Mouse (Mus musculus) mouse embryonic stem cell (cell line): ENCODE measurements at regions not wholly inside any gene's neighbourhood (a gene's known extent, or its start where the extent isn't known, plus 50 kb on each side); places are given as distances from the start of the nearest gene placed in this dataset.

Experiments used
- in situ Hi-C, 2 experiments: fragments of 300-500 bp; cut with MboI; formaldehyde crosslinking; loops; 1 replicate in 1 of 2; 3 replicates in 1 of 2; pipeline ENCODE4 v1.14.3; 2019 to 2020; ENCODE audit warnings: low sequenced_read_pairs in 2 of 2, low pct_unique_long_range_greater_than_20kb in 1 of 2, mixed read lengths in 1 of 2; ENCODE audit not compliant: unreplicated experiment in 1 of 2

DNA sequence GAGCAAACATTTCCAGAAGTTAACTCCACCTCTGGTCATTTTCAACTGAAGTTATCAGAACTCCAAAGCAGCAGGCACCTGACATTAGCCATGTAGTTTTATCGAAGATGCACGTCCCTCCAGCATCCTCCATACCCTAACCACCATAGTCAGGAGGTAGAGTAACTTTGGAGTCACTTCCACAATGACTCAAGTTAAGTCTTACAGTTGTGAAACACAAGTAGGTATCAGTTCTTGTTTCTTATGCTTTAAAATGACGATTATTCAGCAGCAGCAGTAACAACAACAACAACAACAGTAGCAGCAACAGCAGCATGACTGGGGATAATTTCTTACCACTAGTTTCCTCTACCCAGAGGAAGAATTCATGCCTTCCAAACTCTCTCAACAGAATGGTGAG, 51.3 kb upstream of the Tank start:
- in situ Hi-C loops, result no loop called here

DNA sequence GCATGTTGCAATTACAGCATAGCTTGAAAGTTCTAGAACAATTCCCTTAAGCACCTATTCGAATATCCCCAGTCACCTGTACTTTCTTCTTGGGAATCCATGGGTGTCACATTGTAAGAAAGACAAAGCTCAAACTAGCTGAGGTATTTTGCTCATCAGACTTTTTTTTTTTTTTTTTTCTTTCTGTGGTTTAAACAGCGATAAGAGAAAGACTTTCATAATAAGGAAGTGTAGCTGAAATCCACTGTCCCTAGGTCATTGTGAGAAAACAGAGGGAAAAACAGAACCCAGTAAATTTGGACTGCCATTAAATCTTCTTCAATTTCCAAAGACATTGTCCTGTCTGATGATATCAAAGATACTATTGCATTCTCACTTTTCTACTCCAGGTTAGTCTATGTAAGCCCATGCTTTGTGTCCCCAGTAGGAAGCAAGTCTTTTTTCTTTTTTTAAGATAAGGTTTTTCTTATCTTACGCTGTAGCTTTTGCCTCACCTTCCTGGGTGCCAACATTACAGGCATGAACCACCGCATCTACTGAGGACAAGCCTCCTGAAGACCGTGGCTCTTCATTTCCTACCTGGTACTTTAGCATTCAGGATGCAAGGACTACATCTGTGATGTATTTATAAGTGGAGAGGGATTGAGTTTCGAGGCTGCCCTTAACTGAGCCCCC, 54.2 kb upstream of the Tank start:
- in situ Hi-C loops, result no loop called here

DNA sequence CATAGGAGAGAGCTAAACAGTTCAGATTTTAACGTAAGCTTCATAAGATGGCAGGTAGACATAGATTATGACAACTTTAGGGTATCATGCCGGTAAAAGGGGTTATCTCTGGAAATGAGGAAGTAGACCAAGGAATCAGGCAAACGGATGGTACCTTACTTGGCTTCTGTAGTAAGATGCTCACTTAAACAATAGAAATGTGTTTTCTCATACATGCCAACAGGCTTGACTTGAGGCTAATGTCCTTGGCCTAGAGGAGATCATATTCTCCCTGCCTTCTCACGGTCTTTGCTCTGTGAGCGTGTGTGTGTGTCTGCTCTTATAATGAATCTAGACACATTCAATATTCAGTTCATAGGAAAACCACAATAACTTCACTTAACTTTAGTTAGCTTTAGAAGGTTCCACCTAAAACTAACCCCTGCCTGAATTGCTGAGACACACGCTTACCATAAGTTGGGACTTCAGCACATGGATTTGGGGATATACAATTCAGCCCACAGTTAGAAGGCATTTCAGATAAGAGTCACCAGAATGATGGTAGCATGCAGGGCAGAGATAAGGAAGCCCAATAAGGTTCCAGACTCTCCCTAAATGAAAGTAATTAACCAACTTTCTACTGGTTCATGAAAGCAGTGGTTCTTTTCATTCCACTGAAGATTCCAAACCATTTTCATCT, 63.8 kb upstream of the Tank start:
- in situ Hi-C loops, result no loop called here

DNA sequence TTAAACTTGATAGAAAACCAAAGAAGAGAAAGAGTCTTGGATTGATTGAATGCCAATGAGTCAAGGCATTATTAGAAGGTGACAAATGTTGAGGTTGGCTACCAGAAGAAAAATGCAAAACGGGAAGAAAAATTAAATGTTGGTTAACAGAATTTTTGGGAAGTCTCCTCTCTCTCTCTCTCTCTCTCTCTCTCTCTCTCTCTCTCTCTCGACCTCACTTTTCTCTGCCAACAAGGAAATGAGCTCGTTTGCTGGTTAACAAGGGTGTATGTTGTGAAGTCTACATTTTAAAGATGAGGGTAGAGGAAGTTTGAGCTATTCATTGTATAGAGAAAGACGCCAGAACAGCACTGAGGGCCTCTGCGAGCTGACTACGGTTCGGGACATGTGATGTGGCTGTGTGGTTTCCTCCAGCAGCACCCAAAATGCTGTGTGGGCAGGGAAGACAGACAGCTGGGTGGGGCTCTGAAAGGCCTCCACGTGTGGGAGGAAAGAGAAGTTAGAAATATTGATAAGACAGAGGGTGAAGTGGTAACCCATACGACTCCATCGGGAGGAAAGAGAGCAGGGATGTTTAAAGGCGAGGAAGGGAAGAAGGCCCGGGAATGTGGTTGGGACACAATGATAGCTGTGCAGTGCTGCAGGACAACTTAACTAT, 64.5 kb upstream of the Tank start:
- in situ Hi-C loops, result no loop called here

DNA sequence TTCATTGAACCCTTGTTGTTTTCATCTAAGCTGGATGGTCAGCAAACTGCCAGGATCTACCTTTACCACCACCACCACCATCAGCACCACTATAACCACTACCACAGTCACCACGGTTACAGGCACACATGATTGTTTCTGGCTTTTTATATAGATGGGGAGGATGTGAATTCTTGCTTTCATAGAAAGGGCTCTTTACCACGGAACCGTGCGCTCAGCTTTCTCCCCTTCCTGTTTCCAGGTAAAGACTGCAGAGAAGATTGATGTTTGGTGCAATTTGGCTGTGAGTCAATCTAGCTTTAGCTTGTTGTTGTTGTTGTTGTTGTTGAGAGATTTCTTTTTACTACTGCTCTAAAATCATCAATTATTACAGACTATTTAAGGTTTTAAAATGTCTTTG, 74.8 kb upstream of the Tank start:
- in situ Hi-C loops, result no loop called here

DNA sequence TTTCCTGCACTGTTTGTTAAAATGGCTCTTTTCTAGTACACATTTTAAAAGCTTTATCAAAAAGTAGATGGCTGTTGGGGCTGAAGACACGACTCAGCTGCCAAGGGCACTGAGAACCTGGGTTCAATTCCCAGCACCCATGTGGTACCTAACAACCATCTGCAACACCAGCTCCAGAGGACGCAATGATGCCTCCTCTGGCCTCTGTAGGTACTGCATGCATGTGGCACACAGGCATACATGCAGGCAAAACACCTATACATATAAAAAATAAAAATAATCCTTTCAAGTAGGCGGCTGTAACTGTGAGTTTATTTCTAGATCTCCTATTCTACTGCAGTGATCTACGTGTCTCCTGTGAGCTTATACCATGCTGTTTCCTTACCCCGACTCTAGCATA, 76.5 kb upstream of the Tank start:
- in situ Hi-C loops, result no loop called here

DNA sequence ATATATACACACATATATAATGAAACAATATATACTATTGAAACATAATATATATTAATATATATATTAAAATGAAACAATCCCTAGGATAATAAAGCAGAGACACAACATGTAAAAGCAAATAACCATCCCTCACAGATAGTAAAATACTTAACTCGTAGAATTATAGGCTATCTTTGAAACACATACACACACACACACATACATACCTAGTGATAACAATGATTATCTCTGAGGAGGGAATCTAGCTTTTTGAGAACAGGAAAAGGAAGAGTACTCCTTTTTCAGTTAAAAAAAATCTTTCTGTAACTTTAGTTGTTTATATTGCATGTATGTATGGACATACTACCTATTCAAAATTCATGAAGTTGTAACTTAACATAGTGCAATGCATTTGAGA, 79.1 kb upstream of the Tank start:
- in situ Hi-C loops, result no loop called here

DNA sequence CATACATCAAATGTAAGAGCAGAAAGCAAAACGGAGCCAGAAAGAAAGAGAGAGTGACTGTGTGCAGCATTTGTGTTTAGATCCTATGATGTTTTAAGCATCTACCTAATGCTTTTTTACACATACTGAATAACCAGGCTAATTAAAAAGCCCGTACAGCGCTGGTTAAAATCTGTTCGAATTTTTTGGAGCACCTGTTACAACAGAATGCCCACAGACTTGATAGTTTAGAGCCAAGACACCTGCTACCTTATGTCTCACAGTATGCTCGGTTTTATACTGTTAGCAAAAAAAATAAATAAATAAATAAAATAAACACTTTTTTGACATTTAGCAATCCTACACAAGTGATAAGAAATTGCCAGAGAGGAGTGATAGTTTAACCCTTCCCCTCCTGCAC, 80.5 kb upstream of the Tank start:
- in situ Hi-C loops, result no loop called here

DNA sequence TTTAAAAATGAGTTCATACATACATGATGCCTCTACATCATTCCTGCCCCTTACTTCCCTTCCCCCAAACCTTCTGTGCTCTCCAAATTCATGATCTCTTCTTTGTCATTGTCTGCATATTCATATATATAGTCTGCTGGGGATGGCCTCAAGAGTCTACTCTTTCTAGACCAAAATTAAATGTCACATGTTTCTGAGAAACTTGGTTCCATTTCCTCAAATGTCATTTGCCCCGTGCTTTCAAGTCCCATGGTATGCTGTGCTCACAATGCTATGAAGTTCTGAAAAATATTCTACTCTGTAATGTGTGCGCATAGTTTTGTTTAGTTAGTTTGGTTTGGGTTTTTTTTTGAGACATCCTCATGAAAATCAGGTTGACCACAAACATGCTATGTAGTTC, 81.4 kb upstream of the Tank start:
- in situ Hi-C loops, result no loop called here

DNA sequence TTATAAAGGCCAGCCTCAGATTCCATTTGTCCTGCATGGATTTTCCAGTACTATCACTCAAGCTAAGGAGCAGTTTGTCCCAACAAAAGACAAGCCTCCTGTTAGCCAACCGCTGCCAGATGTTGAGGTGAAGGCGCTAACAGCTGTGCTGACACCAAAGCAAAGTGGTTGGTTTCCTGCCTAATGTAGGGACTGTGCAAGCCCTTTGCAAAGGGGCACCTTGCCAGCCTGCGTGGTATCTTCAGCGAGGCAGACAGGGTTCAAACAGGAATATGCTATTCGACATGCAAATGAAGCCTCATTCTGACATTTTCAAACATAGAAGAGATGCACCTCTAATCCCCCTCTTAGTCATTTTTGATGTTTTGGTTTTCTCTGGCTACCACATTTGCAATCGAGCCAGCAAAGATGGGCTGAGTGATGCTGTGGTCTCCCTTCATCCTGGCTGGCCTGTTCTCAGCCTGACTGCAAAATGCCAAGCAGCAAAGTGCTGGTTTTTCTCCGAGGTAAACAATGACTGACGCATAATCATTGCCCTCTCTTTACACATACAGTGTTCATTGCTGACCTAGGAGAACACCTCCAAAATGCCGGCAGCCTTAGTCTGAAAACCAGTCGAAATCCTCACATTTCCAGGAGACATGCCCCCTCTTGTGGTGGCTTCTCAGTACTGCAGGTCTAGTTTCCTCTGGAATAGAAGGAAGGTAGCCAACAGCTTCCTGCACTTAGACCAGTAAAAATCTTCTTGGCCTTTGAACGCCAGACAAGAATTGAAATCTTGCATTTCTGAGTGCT, 84.3 kb upstream of the Tank start:
- in situ Hi-C loops, result no loop called here

DNA sequence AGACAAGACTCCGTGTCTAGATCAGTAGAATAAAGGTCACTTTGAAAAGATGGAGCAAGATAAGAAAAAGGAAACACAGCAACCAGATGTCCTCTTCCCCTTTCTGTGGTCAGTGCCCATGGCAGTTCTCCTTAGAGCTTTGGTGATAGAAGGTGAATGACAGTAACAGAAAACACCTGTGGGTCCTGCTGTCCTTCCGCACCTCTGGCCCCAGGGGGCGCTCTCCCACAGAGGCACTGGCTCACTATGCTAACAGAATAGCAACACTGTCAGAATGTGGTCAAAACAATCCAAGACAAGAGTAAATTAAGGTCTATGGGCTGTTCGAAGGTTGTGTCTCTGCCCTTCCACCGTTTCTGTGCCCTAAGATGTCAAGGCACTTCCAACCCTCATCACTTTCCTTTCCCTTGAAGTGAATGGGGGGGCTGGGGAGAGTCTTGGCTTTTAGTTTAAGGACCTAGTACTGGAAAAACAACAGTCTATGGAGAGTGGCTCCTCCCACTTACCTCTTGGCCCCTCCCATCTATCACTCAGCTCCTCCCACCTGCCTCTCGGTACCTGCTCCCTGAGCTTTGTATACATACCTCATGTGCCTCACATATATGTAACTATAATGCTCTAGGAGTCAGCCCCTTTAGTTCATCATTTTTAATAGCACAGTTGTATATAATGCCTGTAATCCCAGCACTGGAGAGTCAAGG, 86.2 kb upstream of the Tank start:
- in situ Hi-C loops, result no loop called here

DNA sequence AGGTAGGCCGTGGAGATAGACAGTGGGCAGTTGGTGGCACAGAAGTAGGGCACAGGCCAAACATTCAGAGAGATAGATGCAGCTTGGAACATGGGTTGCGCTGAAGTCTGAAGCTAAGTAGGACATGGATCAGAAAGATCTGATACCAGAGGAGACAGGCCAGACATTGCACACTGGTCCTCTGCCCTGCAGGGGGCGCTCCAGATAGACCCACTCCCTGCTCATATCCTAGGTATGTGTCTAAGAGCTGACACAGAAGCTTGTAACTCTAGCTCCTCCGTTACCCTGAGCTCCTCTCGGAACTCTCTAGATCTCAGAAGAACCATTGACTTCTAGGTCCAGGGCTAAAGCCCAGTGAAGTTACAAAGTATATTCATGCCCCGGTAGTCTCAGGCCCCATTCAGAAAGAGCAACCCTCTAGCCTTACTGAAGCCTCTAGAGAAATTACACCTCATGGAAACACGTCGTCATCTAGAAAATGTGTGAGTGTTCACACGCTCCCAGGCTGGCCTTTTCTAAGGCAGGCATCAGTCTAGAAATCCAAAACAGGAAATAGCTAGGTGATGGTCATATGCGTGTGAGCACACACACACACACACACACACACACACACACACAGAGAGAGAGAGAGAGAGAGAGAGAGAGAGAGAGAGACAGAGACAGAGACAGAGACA, 87.8 kb upstream of the Tank start:
- in situ Hi-C loops, result no loop called here

DNA sequence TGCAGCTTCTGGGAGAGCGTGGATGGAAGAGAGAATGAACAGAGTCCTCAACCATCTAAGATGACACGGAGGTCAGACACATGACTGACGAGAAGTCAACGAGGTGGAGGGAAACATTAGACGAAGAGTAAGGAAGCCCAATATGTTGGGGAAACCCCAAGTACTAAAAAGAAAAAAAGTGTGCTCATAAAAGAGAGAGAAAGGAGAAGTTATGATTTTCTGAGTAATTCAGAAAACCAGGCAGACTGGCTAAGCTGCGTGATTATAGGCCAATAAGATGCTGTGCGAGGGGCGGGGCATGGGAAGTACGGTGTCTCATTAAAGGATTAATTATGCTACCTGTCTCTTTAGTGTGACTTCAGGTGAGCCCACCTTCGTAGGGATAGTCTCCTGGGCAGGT, 88.6 kb upstream of the Tank start:
- in situ Hi-C loops, result no loop called here

DNA sequence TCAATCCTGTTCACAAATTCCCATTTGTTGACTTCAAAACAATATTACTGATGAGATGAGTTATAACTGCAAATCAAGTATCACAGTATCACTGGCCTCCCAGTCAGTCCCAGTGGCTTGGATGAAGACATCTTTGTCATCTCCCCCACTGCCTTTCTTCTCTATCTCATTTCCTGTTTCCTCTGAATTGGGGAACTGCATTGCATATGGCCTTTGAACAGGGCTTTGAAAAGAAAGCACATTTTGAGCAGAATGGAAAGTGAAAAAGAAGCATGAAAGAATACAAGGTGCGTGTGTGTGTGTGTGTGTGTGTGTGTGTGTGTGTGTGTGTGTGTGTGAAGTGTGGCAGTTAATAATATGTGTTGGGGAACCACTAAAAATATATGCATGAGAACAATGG, 94.6 kb upstream of the Tank start:
- in situ Hi-C loops, result no loop called here

DNA sequence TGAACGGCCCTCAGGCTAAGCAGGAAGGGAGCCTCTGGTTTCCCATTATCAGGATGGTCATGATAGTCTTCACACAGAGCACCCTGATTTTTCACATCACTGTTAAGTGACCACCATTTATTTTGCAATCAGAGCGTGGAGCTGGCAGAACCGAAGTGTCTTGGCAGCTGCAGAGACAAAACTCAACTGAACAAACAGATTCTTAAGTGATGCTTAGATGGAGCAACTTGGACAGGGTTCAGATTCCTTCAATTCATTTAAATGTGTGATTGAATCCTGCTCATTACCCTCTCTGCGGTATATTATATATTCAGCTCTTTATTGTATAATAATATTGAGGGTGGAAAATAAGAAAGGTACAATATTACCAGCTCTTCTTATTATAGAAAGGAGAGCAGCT, 101.7 kb upstream of the Tank start:
- in situ Hi-C loops, result no loop called here

DNA sequence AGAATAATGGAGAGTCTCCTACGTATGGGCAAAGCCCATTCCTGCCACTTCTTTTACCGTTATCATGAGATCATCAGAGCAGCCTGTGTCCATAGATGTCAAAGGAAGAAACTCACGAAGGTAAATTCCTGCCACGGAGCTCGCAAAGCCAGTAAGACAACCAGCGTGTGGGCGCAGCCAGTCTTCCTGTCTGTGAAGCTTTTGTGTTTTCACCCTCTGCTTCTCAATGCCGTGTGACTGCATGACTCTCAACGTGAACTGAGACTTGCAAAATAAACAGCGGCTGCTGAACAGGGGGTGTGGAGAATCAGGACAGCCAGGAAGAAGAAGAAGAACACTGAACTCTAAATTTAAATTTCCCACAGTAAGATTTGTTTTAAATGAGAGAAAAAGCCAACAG, 103.8 kb upstream of the Tank start:
- in situ Hi-C loops, result loop anchor here in 1 of 2 experiments (25.0 kb wide), 2 partner anchors 762 to 1012 kb away; partner anchors contain the start of gene Itgb6

DNA sequence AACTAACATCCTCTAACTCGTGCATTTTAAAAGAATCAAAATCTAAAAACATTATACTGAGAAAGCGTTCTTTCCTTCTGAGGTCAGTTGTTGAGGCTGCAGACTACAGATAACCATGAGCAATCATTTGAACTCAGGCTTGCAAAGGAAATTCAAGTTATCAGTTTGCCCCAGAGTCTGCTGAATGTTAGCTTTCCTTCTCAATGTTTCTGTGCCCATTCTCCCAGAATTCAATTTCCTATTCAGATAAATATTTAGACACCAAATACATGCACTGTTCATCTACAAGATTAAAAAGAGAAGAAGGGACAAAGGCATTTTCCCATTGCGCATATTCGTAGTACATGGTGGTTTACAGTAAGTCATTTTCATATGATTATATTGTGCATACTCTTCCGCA, 107.9 kb upstream of the Tank start:
- in situ Hi-C loops, result loop anchor here in 1 of 2 experiments (25.0 kb wide), 2 partner anchors 758 to 1008 kb away; partner anchors contain the start of gene Itgb6

DNA sequence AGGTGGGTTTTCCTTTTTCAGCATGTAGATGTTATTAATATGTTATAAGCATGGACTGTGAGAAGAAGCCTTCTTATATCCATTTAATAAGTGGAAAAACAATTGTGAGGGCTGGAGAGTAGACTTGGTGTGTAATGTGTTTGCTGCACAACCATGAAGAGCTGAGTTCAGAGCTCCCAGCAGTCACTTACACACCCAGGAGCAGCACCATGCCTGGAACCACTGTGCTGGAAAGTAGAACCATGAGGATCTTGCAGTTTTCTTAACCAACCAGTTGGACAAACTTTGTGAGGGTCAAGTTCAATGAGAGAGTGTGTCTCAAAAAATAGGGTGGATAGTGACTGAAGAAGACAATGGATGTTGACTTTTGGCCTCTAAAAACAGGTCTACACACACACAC, 108.3 kb upstream of the Tank start:
- in situ Hi-C loops, result loop anchor here in 1 of 2 experiments (25.0 kb wide), 2 partner anchors 758 to 1008 kb away; partner anchors contain the start of gene Itgb6
